Mouse (Mus musculus) MEL (cell line): ENCODE measurements around the gene Mfsd2a.

Experiments
- CHD2 ChIP-seq: IDR thresholded peaks from 2 replicates; pipeline ENCODE4 v1.6.1; 2011; ENCODE audit warnings: low read length, improper control_type of control experiment
- CTCF ChIP-seq, 3 experiments: IDR thresholded peaks in 2 of 3; conservative IDR thresholded peaks in 1 of 3; 2 replicates each; pipeline ENCODE4 v1.5.1; 2011 to 2012; ENCODE audit warnings: low read length in 3 of 3, low read depth in 2 of 3, mild to moderate bottlenecking in 2 of 3, improper control_type of control experiment in 1 of 3, inconsistent platforms in 1 of 3, mixed read lengths in 1 of 3, moderate library complexity in 1 of 3; ENCODE audit not compliant: control insufficient read depth in 1 of 3, insufficient read depth in 1 of 3, poor library complexity in 1 of 3, severe bottlenecking in 1 of 3
- EP300 ChIP-seq, 2 experiments: IDR thresholded peaks; 2 replicates each; pipeline ENCODE4 v1.6.1; 2011; ENCODE audit warnings: improper control_type of control experiment in 2 of 2, low read length in 2 of 2, low read depth in 1 of 2, mild to moderate bottlenecking in 1 of 2
- MAX ChIP-seq: IDR thresholded peaks from 2 replicates; pipeline ENCODE4 v1.6.1; 2011; ENCODE audit warnings: low read length, improper control_type of control experiment
- POLR2A ChIP-seq, 2 experiments: IDR thresholded peaks; 2 replicates each; pipeline ENCODE4 v1.6.1; 2011 to 2012; ENCODE audit warnings: low read length in 2 of 2, mild to moderate bottlenecking in 2 of 2, control low read depth in 1 of 2, improper control_type of control experiment in 1 of 2, low read depth in 1 of 2, moderate library complexity in 1 of 2; ENCODE audit not compliant: control insufficient read depth in 1 of 2, insufficient read depth in 1 of 2, poor library complexity in 1 of 2
- POLR2AphosphoS2 ChIP-seq: IDR thresholded peaks from 2 replicates; pipeline ENCODE4 v1.6.1; 2011; ENCODE audit warnings: low read length, improper control_type of control experiment
- POLR2AphosphoS5 ChIP-seq: IDR thresholded peaks from 2 replicates; pipeline ENCODE4 v1.6.1; 2012; ENCODE audit warnings: low read depth, borderline replicate concordance, mild to moderate bottlenecking, inconsistent platforms, low read length, moderate library complexity, mixed read lengths
- RCOR1 ChIP-seq: IDR thresholded peaks from 2 replicates; pipeline ENCODE4 v1.6.1; 2012; ENCODE audit warnings: low read depth, mild to moderate bottlenecking, inconsistent platforms, low read length, improper control_type of control experiment
- USF1 ChIP-seq: IDR thresholded peaks from 2 replicates; pipeline ENCODE4 v1.6.1; 2014; ENCODE audit warnings: low read depth, mild to moderate bottlenecking, inconsistent platforms, low read length, improper control_type of control experiment, moderate library complexity
- ZC3H11A ChIP-seq: IDR thresholded peaks from 2 replicates; pipeline ENCODE4 v1.6.1; 2012; ENCODE audit warnings: low read depth, mild to moderate bottlenecking, inconsistent platforms, low read length, improper control_type of control experiment
- ZKSCAN1 ChIP-seq: IDR thresholded peaks from 2 replicates; pipeline ENCODE4 v1.6.1; 2012; ENCODE audit warnings: low read depth, mild to moderate bottlenecking, inconsistent platforms, low read length, improper control_type of control experiment, moderate library complexity
- ZMIZ1 ChIP-seq: IDR thresholded peaks from 2 replicates; pipeline ENCODE4 v1.6.1; 2012; ENCODE audit warnings: low read depth, mild to moderate bottlenecking, inconsistent platforms, low read length, improper control_type of control experiment, moderate library complexity

DNA sequence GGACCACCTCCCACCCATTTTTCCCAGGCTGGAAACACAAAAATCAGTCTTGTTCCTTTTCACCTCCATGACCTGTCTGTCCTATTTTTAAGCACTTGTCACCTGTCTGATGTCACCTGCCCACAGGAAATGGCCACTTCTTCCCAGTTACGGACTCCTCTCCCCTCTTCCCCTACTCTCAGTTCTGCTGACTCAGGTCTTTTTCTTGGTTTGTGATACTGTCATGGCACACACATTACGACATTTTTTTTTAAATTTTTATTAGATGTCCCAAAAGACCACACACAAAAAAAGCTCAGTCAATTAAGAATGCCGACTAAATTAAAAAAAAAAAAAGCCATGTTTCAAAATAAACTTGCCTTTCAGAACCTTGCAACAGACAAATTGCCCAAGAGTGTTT is 21.5 kb upstream of the Mfsd2a start:
- no peak for TF ChIP-seq RCOR1
- no peak for TF ChIP-seq EP300 (IDR thresholded peaks at IDR 0.05; ENCODE audit: low read depth in 1 of 2, low read length in 2 of 2)
- TF ChIP-seq ZMIZ1, result no peak
- TF ChIP-seq CTCF (IDR thresholded peaks at IDR 0.05 in 2 of 3, conservative IDR thresholded peaks at IDR 0.05 in 1 of 3; ENCODE audit: control insufficient read depth in 1 of 3, insufficient read depth in 1 of 3, low read depth in 2 of 3, low read length in 3 of 3, poor library complexity in 1 of 3, severe bottlenecking in 1 of 3), result no peak
- no peak for TF ChIP-seq USF1
- TF ChIP-seq POLR2AphosphoS5, result no peak
- no peak for TF ChIP-seq POLR2AphosphoS2
- TF ChIP-seq MAX, result no peak
- TF ChIP-seq ZKSCAN1, result no peak
- TF ChIP-seq POLR2A (IDR thresholded peaks at IDR 0.05; ENCODE audit: control insufficient read depth in 1 of 2, insufficient read depth in 1 of 2, low read depth in 1 of 2, low read length in 2 of 2, poor library complexity in 1 of 2), result no peak
- TF ChIP-seq CHD2, result no peak
- TF ChIP-seq ZC3H11A, result no peak
